Mouse (Mus musculus): ENCODE measurements around the gene Trpm8. TPM values are rescaled to one million over a fixed set of nuclear protein-coding genes. Genes with fewer than 3 reads are reported as not detected.

The Trpm8 gene
- polyA plus RNA-seq, 1 experiment from 2014 or later = not detected

Other genes starting within 250 kb of the Trpm8 start
- gene Ugt1a10, start 222.3 kb upstream of the Trpm8 start, polyA plus RNA-seq (2018) = not detected in 3 replicates
- 0.10 TPM in 1 of 3 replicates, not detected in the others for gene Ugt1a9, start 206.9 kb upstream of the Trpm8 start, polyA plus RNA-seq (2018)
- not detected in 3 replicates for gene Ugt1a8, start 189.8 kb upstream of the Trpm8 start, polyA plus RNA-seq (2018)
- gene Ugt1a7c, start 182.6 kb upstream of the Trpm8 start, polyA plus RNA-seq (2018) = 92.6 to 134 TPM (median 101 TPM) in 3 replicates
- 0.21 to 0.37 TPM (median 0.30 TPM) in 3 replicates for gene Ugt1a6b, start 174.4 kb upstream of the Trpm8 start, polyA plus RNA-seq (2018)
- 2.5 to 7.5 TPM (median 3.9 TPM) in 3 replicates for gene Ugt1a6a, start 142.9 kb upstream of the Trpm8 start, polyA plus RNA-seq (2018)
- gene Ugt1a5, start 111.6 kb upstream of the Trpm8 start, polyA plus RNA-seq (2018) = not detected in 3 replicates
- gene Ugt1a2, start 77.1 kb upstream of the Trpm8 start, polyA plus RNA-seq (2018) = 0.14 TPM in 1 of 3 replicates, not detected in the others
- not detected in 3 replicates for gene Dnajb3, start 71.9 kb upstream of the Trpm8 start, polyA plus RNA-seq (2018)
- 0.32 TPM in 1 of 3 replicates, not detected in the others for gene Ugt1a1, start 65.7 kb upstream of the Trpm8 start, polyA plus RNA-seq (2018)
- gene Mroh2a, start 50.7 kb upstream of the Trpm8 start, polyA plus RNA-seq (2018) = 0.04 to 0.31 TPM (median 0.22 TPM) in 3 replicates
- 11.5 to 23.0 TPM (median 11.6 TPM) in 3 replicates for gene Hjurp, start within 50 bp of the Trpm8 start, polyA plus RNA-seq (2018)
- not detected in 3 replicates for gene Spp2, start 129.3 kb downstream of the Trpm8 start, polyA plus RNA-seq (2018)
- 0.17 to 0.66 TPM (median 0.42 TPM) in 3 replicates for gene Glrp1, start 232.4 kb downstream of the Trpm8 start, polyA plus RNA-seq (2018)